Mouse (Mus musculus): ENCODE data around the gene Efhd2.

DNA sequence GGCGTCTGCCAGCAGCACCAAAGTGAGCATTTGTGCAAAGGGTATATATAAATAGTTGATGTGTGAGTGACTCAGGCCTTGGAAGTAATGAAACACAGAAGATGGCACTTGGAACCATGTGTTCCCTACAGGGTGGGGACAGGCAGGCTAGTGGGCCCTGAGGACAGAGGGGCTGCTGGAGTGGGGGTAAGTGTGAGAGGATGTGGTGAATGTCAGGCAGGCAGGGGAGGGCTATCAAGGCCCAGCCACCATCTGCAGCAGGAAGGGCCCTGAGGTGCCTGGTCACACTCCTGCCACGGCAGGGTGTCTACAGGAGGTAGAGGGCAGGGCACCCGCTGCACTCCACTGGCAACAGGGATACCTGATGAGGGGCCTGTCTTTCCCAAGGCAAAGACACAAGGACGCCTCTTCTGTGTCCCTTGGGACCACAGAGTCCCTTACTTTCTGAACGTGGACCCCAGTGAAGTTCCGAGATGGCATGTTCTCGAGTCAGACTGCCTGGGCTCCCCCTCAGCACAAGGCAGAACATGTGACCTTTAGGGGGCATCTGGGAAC is 10.9 kb downstream of the Efhd2 start:
- TF ChIP-seq CTCF (IDR thresholded peaks at IDR 0.05) (no peak), POLR2A (IDR thresholded peaks at IDR 0.05; ENCODE audit: insufficient read depth, low read depth, low read length) (no peak), EP300 (IDR thresholded peaks at IDR 0.05; ENCODE audit: insufficient read depth, low read depth, low read length) (no peak)

Data from heart, adult 2 months (tissue).